Mouse (Mus musculus) layer of hippocampus, adult 2 months (tissue): ENCODE results near the gene Trim40. TPM values are rescaled to one million over a fixed set of nuclear protein-coding genes. Genes with fewer than 3 reads are reported as not detected.
"Not testable (repeated sequence)": the region's sequence is repeated elsewhere in the genome, so short reads cannot be mapped to it uniquely, and the experiment has no call there.

ENCODE experiments used
- DNase-seq, 2 experiments: peaks; one replicate each; pipeline ENCODE4 v3.0.0; 2022; ENCODE audit warnings: low spot score in 2 of 2
- H3K27ac ChIP-seq: fragments of 200-600 bp; 2 replicates; pipeline ENCODE4 v1.8.1; 2022
- H3K4me3 ChIP-seq: fragments of 200-600 bp; 2 replicates; pipeline ENCODE4 v1.8.1; 2022; ENCODE audit warnings: mild to moderate bottlenecking
- CTCF ChIP-seq: fragments of 200-600 bp; conservative IDR thresholded peaks from 2 replicates; pipeline ENCODE4 v1.8.1; 2022; ENCODE audit warnings: antibody characterized with exemption, mild to moderate bottlenecking, moderate library complexity
- total RNA-seq, 2 experiments: library from RNA; stranded (reverse); gene quantifications; 2 replicates each; pipeline ENCODE4 v1.2.3; 2021

Trim40 gene
- total RNA-seq, 2 experiments from 2014 or later = not detected

GRCm38 (mm10) chr17:36909802-36910201 is 19.9 kb upstream of the Trim40 start:
- H3K27ac ChIP-seq = no peak overlapping the region
- DNase-seq = no peak
- no peak for TF ChIP-seq CTCF
- no peak overlapping the region for H3K4me3 ChIP-seq

GRCm38 (mm10) chr17:36908235-36908634 is 18.3 kb upstream of the Trim40 start:
- TF ChIP-seq CTCF = no peak
- H3K27ac ChIP-seq = no peak overlapping the region
- DNase-seq = no peak
- H3K4me3 ChIP-seq = no peak overlapping the region

GRCm38 (mm10) chr17:36903651-36904050 is 13.7 kb upstream of the Trim40 start:
- Histone ChIP-seq H3K27ac (no peak overlapping the region), H3K4me3 (no peak overlapping the region)
- DNase-seq = no peak
- no peak for TF ChIP-seq CTCF

- Histone ChIP-seq H3K27ac (no peak overlapping the region; the same call in 1 of the 2 replicates), H3K4me3 (no peak overlapping the region)
- DNase-seq = no peak
- TF ChIP-seq CTCF = peak; percentile 58
These were observed 10.8 kb upstream of the Trim40 start for GRCm38 (mm10) chr17:36900691-36901090.

- TF ChIP-seq CTCF = no peak
- Histone ChIP-seq H3K27ac (peak overlapping the region; percentile 54; the same call in 1 of the 2 replicates), H3K4me3 (no peak overlapping the region)
- DNase-seq = peak; percentile 46 to 50
These were observed 10.1 kb upstream of the Trim40 start for GRCm38 (mm10) chr17:36900001-36900400.

- TF ChIP-seq CTCF = no peak
- H3K4me3 ChIP-seq = no peak overlapping the region
- peak overlapping the region; percentile 54; the same call in 1 of the 2 replicates for H3K27ac ChIP-seq
These were observed 9.5 kb upstream of the Trim40 start for GRCm38 (mm10) chr17:36899376-36899775.

GRCm38 (mm10) chr17:36897552-36898205 is 7.8 kb upstream of the Trim40 start, which contains the start of gene Trim31:
Gene Trim31 (plus strand): TSS chr17:36898118.
- DNase-seq = no peak
- no peak within 1 kb of the TSS for H3K4me3 ChIP-seq
- no peak within 1 kb of the TSS for H3K27ac ChIP-seq
- no peak for TF ChIP-seq CTCF

More at GRCm38 (mm10) chr17:36899376-36899775, 9.5 kb upstream of the Trim40 start:
- no peak for DNase-seq

- no peak for TF ChIP-seq CTCF
- DNase-seq = no peak
- no peak overlapping the region for H3K27ac ChIP-seq
- no peak overlapping the region for H3K4me3 ChIP-seq
These were observed 7.1 kb upstream of the Trim40 start for GRCm38 (mm10) chr17:36897065-36897464.

GRCm38 (mm10) chr17:36896583-36896982 is 6.7 kb upstream of the Trim40 start:
- TF ChIP-seq CTCF = peak; percentile 87
- no peak overlapping the region for H3K4me3 ChIP-seq
- no peak overlapping the region for H3K27ac ChIP-seq
- DNase-seq = peak in 1 of 2 experiments; percentile 48

- DNase-seq = no peak
- Histone ChIP-seq H3K27ac (no peak overlapping the region), H3K4me3 (no peak overlapping the region)
- no peak for TF ChIP-seq CTCF
These were observed 3.5 kb upstream of the Trim40 start for GRCm38 (mm10) chr17:36893387-36893786.

GRCm38 (mm10) chr17:36892362-36892761 is 2.4 kb upstream of the Trim40 start:
- Histone ChIP-seq H3K4me3 (no peak overlapping the region), H3K27ac (no peak overlapping the region)
- DNase-seq = peak; percentile 11 to 60
- peak; percentile 82 for TF ChIP-seq CTCF

- DNase-seq = not testable (repeated sequence)
These were observed 1.6 kb upstream of the Trim40 start for GRCm38 (mm10) chr17:36891496-36891895.

GRCm38 (mm10) chr17:36885132-36885790 is 4.7 kb downstream of the Trim40 start:
- DNase-seq = no peak
- Histone ChIP-seq H3K4me3 (no peak overlapping the region), H3K27ac (no peak overlapping the region)
- no peak for TF ChIP-seq CTCF

More at GRCm38 (mm10) chr17:36891496-36891895, 1.6 kb upstream of the Trim40 start:
- not testable (repeated sequence) for H3K4me3 ChIP-seq, H3K27ac ChIP-seq

- Histone ChIP-seq H3K27ac (no peak overlapping the region), H3K4me3 (no peak overlapping the region)
- no peak for TF ChIP-seq CTCF
- no peak for DNase-seq
These were observed 6.6 kb downstream of the Trim40 start for GRCm38 (mm10) chr17:36883350-36883749.
